Mouse (Mus musculus): Measurements from ENCODE around the gene 1700061G19Rik.

1700061G19Rik gene

DNA sequence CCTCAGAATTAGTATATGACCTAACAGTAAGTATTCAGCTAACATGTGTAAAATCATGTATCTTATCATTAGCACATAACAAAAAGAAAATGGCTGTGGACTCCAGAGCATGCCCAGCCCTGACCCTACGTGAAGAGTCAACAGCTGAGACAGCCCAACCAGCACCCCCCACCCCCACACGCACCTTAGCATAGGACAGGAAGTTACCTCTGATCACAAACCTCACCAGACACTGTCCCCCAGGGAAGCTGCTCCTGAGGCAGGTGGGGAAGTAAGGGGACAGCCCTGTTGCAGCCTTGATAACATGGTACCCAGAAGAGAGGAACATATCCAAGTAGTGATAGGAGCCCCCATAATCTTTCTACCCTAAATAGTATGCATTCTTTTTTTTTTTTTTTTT, 50.7 kb downstream of the 1700061G19Rik start:
- DNase-seq (ENCODE audit: inconsistent ontology term): no peak

DNA sequence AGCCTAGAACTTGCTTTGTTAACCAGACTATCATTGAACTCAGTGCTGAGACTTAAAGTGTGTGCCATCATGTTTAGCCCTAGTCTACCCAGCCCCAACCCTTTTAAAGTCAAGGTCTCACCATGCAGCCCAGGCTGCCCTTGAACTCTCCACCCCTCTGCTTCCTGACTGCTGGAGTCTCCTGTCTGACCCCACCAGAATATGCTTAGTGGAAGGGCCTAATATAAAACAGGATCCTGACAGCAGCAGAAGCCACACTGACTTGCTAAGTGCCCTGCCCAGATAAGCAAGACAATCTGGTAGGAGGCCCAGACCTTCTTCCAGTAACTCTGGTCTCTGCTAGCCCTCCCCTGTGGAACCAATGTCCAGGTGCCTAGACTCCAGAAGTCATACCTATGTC, 53.8 kb downstream of the 1700061G19Rik start:
- DNase-seq (ENCODE audit: inconsistent ontology term): no peak

DNA sequence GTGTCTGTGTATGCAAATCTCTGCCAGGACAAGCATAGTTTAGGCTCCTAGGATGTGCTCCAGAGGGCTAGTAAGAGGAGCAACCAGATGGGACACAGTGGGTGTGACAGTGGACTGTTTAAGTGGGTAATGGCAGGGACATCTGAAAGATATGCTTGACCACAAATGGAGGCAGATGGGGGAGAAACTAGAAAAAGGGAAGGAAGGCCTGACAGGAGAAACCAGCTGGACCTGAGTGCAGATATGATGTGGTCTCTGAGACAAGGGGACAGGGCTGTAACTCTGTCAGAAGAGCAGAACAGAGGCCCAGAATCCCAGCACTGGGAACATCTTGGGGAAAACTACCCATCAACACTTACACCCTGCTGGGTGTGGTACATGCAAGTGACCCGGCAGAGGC, 54.3 kb downstream of the 1700061G19Rik start:
- no peak for DNase-seq (ENCODE audit: inconsistent ontology term)

DNA sequence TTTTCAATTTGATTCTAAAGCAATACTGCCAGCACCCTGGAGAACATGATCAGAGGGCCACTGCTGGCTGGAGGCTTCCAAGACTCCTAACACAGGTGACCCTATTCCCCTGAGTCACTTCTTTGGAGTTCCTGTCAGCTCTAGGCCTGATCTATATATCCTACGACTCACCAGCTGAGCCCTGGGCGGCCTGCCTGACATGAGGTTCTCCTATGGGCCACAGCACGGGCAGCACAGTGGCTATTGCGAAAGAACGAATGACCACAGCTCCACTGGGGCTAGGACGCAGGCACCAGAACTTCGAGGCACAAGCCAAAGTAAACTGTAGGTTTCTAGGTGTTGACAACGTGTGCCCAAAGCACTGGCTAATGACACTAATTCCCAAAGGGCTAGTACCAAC, 54.7 kb downstream of the 1700061G19Rik start:
- no peak for DNase-seq (ENCODE audit: inconsistent ontology term)

DNA sequence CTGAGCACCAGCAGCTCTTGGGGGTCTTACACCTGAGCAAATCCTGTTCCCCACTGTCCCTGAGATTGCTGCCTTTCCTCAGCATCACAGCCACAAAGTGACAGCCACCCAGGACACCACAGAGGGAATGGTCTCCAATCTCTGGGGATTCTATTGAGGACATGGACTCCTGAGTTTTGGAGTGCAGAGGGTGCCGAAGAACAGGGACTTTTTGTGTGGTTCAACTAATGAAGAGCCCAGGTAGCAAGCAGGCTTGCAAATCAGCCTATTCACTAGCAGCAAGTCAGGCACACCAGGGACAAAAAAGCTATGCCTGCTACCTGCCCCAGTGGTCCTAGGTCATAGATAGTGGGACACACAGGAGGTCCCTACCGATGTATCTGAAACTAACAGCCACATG, 58.1 kb downstream of the 1700061G19Rik start:
- DNase-seq (ENCODE audit: inconsistent ontology term): no peak

DNA sequence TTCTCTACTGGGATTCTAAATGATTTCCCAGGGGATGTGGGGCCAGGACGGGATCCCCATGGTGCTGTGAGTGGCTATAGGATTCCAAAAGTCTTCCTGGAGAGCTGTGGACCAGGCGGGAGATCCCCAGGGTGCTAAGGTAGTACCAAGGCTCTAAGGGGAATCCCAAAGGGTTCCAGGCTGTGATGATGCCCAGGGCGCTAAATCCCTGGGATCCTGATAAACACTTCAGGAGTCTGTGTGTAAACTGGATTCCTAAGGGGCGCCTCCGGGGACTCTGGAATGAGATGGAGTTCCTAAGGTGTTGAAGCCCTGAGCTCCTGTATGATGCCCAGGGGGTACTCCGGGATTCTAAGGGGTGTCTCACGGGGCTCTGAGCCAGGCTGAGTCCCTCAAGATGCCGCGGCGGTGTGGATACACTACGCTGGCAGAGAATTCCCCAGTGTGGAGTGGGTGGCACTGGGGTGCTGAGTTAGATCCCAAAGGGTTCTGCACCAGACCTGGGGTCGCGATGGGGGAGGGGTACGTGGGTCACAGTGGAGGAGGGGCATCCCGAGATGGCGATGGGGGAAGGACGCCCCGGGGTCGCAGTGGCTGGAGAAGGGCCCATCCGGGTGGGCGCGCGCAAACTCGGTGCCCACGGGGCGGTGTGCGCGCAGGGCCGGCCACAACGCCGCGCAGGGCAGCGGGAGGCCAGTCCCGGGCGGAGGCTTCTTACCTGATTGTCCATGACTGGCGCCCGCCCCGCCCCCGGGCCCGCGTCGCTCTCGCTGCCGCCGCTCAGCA, 59.5 kb downstream of the 1700061G19Rik start:
- DNase-seq (ENCODE audit: inconsistent ontology term): peak; percentile 24

DNA sequence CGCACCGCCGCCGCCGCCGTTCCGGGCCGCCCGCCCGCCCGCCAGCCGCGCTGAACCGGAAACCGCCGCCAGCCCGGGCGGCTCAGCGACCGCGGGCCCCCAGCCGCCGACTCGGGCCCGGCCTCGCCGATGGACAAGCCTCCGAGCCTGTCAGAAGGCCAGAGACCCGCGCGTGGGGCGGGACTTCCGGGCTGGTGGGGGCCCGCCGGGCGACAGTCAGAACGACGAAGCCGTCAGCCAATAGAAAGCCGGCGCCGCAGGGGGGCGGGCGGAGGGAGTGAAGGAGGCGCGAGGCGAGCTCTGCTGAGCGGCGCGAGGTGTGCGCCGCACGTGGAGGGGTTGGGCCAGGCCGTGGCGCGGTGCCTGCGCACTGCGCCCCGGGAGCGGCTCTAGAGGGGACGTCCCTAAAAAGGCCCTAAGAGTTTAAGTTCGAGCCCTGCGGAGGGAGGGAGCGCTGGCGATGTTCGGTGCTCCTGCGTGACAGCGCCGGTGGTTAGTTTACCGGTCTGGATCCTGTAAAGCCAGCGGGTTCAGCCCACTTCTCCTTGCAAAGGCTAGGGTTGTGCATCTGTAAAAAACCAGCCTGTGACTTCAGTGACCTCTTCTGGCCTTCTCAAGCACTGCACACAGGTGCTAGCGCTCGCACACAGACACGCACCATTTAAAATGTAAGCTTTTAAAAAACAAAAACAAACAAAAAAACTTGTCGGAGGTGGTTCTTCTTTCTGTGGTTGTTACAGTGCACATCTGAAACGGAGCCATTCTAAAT, 60.3 kb downstream of the 1700061G19Rik start, which contains the start of gene Mllt1:
Gene Mllt1 (minus strand): TSS at position 53 of the 769 bp plus-strand sequence.
- DNase-seq (ENCODE audit: inconsistent ontology term): peak; percentile 99

DNA sequence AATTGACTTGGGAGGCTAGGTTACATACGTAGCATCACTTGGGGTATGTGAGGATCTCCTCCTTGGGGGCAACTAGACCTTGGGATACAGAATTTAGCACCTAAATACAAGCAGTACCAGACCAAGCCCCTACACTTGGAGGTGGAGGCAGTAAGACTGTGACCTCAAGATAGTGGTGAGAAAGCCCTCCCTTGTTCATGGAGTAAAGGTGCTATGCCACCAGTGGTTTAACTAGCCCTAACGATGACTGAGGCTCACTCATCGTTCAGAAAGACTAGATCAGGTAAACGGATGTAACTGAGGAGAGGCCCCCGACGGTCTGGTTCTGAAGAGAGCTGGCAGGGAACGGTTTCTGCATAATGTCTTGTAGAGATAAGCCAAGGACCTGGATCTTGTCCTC, 61.5 kb downstream of the 1700061G19Rik start:
- DNase-seq (ENCODE audit: inconsistent ontology term): no peak

Measured in Muller cell, postnatal 12 days (primary cell).